Mouse (Mus musculus) T-helper 17 cell (primary cell): ENCODE measurements around the gene Maml3.

Experiments
- in situ Hi-C, 2 experiments: fragments of 300-600 bp; cut with MboI, MseI; formaldehyde crosslinking; loops; 1 replicate in 1 of 2; 2 replicates in 1 of 2; pipeline ENCODE4 v1.15.1; 2025; ENCODE audit warnings: high pct_unique_total_duplicates in 2 of 2

Maml3 gene

GRCm38 (mm10) chr3:51840095-51840805 is 264.6 kb downstream of the Maml3 start:
- in situ Hi-C loops, result no loop called here

- in situ Hi-C loops, result no loop called here
Measured at GRCm38 (mm10) chr3:51839353-51839715, 265.5 kb downstream of the Maml3 start.

GRCm38 (mm10) chr3:51838696-51839352 is 266.1 kb downstream of the Maml3 start:
- in situ Hi-C loops, result no loop called here

- in situ Hi-C loops, result no loop called here
Measured at GRCm38 (mm10) chr3:51832985-51833384, 271.9 kb downstream of the Maml3 start.

- in situ Hi-C loops, result no loop called here
Measured at GRCm38 (mm10) chr3:51830821-51831429, 274.0 kb downstream of the Maml3 start.

- in situ Hi-C loops, result no loop called here
Measured at GRCm38 (mm10) chr3:51825530-51825929, 279.3 kb downstream of the Maml3 start.

GRCm38 (mm10) chr3:51824506-51824905 is 280.4 kb downstream of the Maml3 start:
- in situ Hi-C loops, result no loop called here

GRCm38 (mm10) chr3:51821551-51821950 is 283.3 kb downstream of the Maml3 start:
- in situ Hi-C loops, result no loop called here

- in situ Hi-C loops, result no loop called here
Measured at GRCm38 (mm10) chr3:51819109-51819508, 285.8 kb downstream of the Maml3 start.

GRCm38 (mm10) chr3:51817919-51818318 is 287.0 kb downstream of the Maml3 start:
- in situ Hi-C loops, result no loop called here

- in situ Hi-C loops, result no loop called here
Measured at GRCm38 (mm10) chr3:51817329-51817728, 287.5 kb downstream of the Maml3 start.

- in situ Hi-C loops, result no loop called here
Measured at GRCm38 (mm10) chr3:51816517-51817285, 288.2 kb downstream of the Maml3 start.

GRCm38 (mm10) chr3:51814073-51814472 is 290.8 kb downstream of the Maml3 start:
- in situ Hi-C loops, result no loop called here

GRCm38 (mm10) chr3:51813186-51813585 is 291.7 kb downstream of the Maml3 start:
- in situ Hi-C loops, result no loop called here

GRCm38 (mm10) chr3:51810731-51811130 is 294.1 kb downstream of the Maml3 start:
- in situ Hi-C loops, result no loop called here

GRCm38 (mm10) chr3:51809822-51810221 is 295.1 kb downstream of the Maml3 start:
- in situ Hi-C loops, result no loop called here

GRCm38 (mm10) chr3:51807981-51808870 is 296.6 kb downstream of the Maml3 start:
- in situ Hi-C loops, result no loop called here

- in situ Hi-C loops, result no loop called here
Measured at GRCm38 (mm10) chr3:51805488-51806318, 299.2 kb downstream of the Maml3 start.

- in situ Hi-C loops, result no loop called here
Measured at GRCm38 (mm10) chr3:51803903-51804302, 301.0 kb downstream of the Maml3 start.

- in situ Hi-C loops, result no loop called here
Measured at GRCm38 (mm10) chr3:51799650-51800049, 305.2 kb downstream of the Maml3 start.
